Mouse (Mus musculus) right cerebral cortex, postnatal 25 days (tissue): ENCODE data around the gene Ccnd2.
A peak's percentile ranks its signal among the peaks of the same experiment; 100 is the strongest.

Experiments
- DNase-seq: peaks from one replicate; pipeline ENCODE4 v3.0.0; 2022

Gene Ccnd2

DNA sequence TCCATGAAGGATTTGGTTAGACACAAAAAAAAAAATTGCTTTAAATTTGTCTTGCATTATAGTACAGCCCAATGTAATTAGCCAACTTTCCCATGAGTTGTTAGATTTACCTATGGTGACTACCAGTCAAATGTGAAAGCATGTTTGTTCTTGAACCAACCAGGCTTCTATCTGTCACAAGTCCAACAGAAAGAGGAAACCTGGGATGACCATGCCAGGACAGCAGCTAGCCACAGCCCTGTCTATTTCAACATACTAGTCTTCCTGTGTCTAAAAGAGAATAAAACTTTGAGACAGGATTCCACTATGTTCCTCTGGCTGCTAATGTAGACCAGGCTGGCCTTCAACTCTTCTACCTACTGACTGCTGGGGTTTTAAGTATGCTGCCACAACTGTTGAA lies 44.6 kb downstream of the Ccnd2 start:
- DNase-seq, result no peak

DNA sequence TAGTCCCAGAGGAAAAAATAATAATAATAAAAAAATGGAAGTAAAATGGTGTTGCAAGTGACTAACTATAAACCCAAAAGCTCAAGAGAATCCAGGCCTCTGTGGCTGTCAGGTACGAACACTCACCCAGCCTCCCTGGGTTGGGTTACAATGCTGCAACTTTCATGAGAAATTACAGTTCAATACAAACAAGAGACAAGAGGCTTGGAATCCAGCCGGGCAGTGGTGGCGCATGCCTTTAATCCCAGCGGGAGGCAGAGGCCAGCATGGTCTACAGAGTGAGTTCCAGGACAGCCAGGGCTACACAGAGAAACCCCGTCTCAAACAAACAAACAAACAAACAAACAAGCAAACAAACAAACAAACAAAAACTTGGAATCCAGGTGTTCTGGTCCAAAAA lies 45.3 kb downstream of the Ccnd2 start:
- DNase-seq, result no peak

DNA sequence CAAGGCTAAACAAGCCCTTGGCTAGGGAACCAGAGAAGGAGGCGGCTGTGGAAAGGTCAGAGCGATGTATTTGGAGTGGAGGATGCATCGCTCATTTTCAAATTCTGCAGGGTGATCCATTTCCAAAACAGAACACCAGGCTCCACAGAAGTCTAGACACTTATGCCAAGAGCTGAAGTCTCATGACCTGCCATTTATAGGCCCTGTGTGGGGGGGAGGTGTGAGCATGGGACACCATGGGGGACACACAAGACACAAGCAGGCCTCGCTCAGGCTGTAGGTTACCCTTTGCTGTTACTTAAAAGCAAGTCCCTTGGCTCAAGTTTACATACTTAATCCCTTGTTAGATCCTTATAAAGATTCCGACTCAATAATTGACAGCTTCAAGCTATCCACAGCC lies 45.8 kb downstream of the Ccnd2 start:
- DNase-seq, result no peak

DNA sequence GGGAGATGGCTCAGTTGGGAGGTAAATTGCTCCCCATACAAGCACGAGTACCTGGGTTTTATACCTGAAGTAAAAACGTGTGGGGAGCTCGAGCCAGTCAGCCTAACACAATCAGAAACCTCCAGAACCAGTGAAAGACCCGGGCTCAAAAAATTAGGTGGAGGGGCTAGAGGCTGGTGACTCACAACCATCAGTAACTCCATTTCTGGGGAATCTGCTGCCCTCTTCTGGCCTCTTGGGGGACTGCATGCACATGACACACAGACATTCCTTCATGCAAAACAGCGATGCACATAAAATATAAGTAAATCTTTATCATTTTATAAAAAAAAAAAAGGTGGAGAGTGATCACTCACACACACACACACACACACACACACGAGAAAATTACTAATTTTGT lies 46.9 kb downstream of the Ccnd2 start:
- DNase-seq, result no peak

DNA sequence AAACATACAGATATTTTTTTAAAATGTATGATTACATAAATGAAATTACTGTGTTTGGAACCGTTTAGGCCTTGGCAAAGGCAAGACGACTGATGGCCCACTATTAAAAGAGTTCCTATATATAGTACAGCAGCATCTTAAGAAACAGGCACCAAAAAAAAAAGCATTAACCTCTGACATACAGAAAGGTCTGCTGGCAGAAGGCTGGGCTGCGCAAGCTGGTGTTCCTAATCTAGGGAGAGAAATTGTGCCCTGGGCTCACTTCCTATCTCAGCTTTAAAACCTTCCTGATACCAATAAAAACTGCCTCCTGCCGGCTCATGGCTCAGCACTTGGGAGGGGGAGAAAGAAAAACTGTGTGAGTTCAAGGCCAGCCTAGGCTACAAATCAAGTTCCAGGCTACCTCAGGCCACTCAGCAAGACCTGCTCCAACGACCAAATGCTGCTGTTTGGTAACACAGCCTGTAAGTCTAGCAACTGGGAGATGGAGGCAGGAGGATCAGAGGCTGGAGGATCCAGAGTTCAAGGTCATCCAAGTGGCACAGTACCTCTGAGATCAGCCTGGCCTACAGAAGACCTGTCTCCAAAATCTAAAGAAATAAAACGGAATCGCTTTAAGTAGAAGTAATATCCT lies 47.5 kb downstream of the Ccnd2 start:
- DNase-seq, result no peak

DNA sequence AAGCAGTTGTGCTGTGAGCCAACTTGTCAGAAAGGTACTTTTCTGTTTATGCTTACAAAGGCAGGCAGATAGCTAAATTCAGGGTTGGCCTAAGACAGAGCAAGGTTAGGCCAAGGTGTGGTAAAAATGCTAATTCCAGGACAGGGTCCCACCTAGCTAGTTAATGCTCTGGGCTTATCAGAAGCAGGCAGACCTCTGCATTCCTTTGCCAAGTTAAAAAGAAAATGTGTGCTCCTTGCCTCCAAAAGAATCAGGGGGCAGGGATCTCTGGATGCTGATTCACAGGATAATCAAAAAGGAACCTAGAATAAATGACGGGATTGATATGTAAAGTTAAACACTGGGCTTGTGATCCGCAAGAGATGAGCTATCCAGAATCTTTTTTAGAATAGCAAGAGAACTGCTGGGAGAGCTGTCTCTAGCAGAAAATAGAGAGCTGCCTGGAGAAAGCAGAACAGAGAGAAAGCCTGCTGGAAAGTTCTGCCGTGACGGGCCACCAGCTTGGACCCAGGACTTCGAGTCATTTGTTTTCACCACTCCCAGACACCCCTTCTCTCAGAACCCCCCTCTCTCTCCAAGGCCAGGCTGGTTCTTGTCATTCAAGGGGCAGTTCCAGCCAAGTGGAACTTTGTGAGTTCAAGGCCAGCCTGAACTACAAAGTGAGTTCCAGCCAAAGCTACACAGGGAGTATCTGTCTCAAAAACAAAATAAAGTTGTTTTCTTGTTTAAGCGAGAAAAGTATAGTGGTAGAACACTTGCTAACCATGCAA lies 48.3 kb downstream of the Ccnd2 start:
- no peak for DNase-seq

DNA sequence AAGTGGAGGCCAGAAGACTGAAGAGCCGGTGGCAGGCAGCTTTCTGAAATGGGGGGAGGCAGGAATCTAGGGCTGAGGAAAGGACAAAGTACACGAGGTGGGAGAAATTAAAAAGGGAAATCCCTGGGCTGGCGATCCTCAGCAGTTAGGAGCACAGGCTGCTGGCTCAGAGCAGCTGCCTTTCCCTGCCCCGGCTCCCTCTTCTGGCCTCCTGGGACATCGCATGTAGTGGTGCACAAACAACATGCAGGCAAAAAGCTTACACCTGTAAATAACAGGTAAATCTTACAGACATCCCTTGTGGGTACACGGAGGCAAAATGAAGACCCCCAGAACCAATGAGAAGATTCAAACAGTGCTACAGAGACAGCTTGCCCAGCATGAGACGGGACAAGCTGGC lies 57.4 kb downstream of the Ccnd2 start:
- DNase-seq, result no peak

DNA sequence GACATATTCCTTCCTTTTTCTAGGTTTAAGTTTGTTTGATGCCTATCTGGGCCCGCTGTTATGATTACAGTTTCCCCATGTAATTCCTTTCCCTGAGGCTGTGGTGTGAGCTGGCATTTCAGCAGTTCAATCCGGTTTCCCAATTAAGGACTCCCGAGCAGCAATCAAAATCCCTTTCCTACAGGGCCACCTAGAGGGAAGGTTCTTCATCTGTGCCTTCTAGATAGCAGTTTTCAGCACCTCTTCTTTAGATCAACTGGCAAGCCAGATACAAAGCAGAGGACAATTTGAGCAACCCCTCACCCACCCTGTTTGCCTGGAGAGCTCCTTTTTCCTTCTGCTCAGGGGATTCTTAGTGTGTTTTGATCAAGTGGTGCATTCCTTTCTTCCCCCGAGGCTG lies 65.3 kb downstream of the Ccnd2 start:
- no peak for DNase-seq

DNA sequence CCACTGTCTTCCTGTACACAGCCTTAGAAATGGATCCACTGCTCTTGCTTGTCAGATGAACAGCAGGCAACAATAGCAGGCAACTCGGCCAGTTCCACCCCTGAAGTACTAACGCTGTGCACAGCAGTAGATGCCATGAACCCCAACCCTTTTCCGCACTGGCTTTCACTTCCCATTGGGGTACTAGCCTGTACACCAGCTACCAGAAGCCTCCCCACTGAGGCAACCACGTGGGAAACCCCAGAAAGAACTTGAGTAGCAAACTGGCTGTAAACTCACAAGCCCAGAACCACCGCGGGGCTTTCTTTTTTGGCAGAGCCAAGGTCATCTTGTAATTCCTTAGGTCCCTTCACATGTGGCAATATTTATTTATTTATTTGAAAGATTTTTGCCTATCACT lies 70.2 kb downstream of the Ccnd2 start:
- no peak for DNase-seq

DNA sequence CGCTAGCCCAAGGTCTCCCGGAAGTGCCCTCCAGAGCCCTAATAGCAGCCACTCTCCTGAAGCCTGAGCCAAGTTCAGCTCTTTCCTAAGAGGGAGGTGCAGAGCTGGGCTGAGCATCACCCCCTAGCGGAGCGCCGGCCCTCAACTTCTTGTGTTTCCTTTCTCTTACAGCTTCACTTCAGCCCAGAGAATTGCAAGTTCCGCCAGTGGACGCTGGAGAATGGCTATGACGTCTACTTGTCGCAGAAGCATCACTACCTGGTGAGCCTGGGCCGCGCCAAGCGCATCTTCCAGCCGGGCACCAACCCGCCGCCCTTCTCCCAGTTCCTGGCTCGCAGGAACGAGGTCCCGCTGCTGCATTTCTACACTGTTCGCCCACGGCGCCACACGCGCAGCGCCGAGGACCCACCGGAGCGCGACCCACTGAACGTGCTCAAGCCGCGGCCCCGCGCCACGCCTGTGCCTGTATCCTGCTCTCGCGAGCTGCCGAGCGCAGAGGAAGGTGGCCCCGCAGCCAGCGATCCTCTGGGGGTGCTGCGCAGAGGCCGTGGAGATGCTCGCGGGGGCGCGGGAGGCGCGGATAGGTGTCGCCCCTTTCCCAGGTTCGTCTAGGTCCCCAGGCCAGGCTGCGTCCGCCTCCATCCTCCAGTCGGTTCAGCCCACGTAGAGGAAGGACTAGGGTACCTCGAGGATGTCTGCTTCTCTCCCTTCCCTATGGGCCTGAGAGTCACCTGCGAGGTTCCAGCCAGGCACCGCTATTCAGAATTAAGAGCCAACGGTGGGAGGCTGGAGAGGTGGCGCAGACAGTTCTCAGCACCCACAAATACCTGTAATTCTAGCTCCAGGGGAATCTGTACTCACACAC lies 71.9 kb downstream of the Ccnd2 start:
- peak; percentile 79 for DNase-seq
